Mouse (Mus musculus): ENCODE measurements around the gene Agbl5. TPM values are rescaled to one million over a fixed set of nuclear protein-coding genes. Genes with fewer than 3 reads are reported as not detected.

Gene Agbl5
- polyA plus RNA-seq, 1 experiment from 2014 or later = 21.1 TPM

- H3K4me2 ChIP-seq = no peak overlapping the region
- no peaks in the 10 kb centered on the region for H3K27me3 ChIP-seq (replicated peaks)
- H3K9ac ChIP-seq (replicated peaks) = no peak overlapping the region
- no peak overlapping the region for H3K4me3 ChIP-seq (replicated peaks)
- 92% methylated on average over 6 of the region's 6 CpGs for WGBS
- no peaks in the 10 kb centered on the region for H3K36me3 ChIP-seq
- H3K9me3 ChIP-seq (replicated peaks) = no peaks in the 10 kb centered on the region
- H3K4me1 ChIP-seq = peaks cover 35% of the 10 kb centered on the region
- ATAC-seq (ENCODE audit: low FRiP score) = no peak
- H3K27ac ChIP-seq (replicated peaks) = no peak overlapping the region
Observed at GRCm38 (mm10) chr5:30923119-30923518, 34.6 kb downstream of the Agbl5 start.

GRCm38 (mm10) chr5:30924614-30925013 lies 36.1 kb downstream of the Agbl5 start:
- no peak overlapping the region for H3K9ac ChIP-seq (replicated peaks)
- ATAC-seq (ENCODE audit: low FRiP score) = no peak
- H3K27me3 ChIP-seq (replicated peaks) = no peaks in the 10 kb centered on the region
- H3K27ac ChIP-seq (replicated peaks) = no peak overlapping the region
- no peaks in the 10 kb centered on the region for H3K36me3 ChIP-seq
- no peak overlapping the region for H3K4me2 ChIP-seq
- 76% methylated on average over 8 of the region's 8 CpGs for WGBS
- H3K4me3 ChIP-seq (replicated peaks) = no peak overlapping the region
- no peaks in the 10 kb centered on the region for H3K9me3 ChIP-seq (replicated peaks)
- peaks cover 37% of the 10 kb centered on the region for H3K4me1 ChIP-seq

GRCm38 (mm10) chr5:30925217-30925616 lies 36.7 kb downstream of the Agbl5 start:
- no peak overlapping the region for H3K4me2 ChIP-seq
- H3K4me3 ChIP-seq (replicated peaks) = no peak overlapping the region
- H3K27me3 ChIP-seq (replicated peaks) = no peaks in the 10 kb centered on the region
- no peaks in the 10 kb centered on the region for H3K9me3 ChIP-seq (replicated peaks)
- no peak overlapping the region for H3K9ac ChIP-seq (replicated peaks)
- H3K4me1 ChIP-seq = peaks cover 33% of the 10 kb centered on the region
- no peak for ATAC-seq (ENCODE audit: low FRiP score)
- 92% methylated on average over 5 of the region's 5 CpGs for WGBS
- no peak overlapping the region for H3K27ac ChIP-seq (replicated peaks)
- no peaks in the 10 kb centered on the region for H3K36me3 ChIP-seq

- Histone ChIP-seq H3K36me3 (no peaks in the 10 kb centered on the region), H3K4me1 (peaks cover 25% of the 10 kb centered on the region), H3K4me3 (replicated peaks) (no peak overlapping the region), H3K27me3 (replicated peaks) (no peaks in the 10 kb centered on the region), H3K27ac (replicated peaks) (no peak overlapping the region), H3K4me2 (no peak overlapping the region), H3K9me3 (replicated peaks) (no peaks in the 10 kb centered on the region), H3K9ac (replicated peaks) (no peak overlapping the region)
- ATAC-seq (ENCODE audit: low FRiP score) = no peak
- 91% methylated on average over 2 of the region's 2 CpGs for WGBS
Observed at GRCm38 (mm10) chr5:30926073-30926472, 37.6 kb downstream of the Agbl5 start.

- no peaks in the 10 kb centered on the region for H3K9me3 ChIP-seq (replicated peaks)
- no peak overlapping the region for H3K27ac ChIP-seq (replicated peaks)
- peaks cover 4% of the 10 kb centered on the region; the same call in 1 of the 2 replicates for H3K36me3 ChIP-seq
- peak overlapping the region; percentile 10; the same call in 1 of the 2 replicates for H3K4me3 ChIP-seq (replicated peaks)
- H3K4me1 ChIP-seq = 0 out of 2 replicates have a peak, but pooled peaks cover 8% of the 10 kb centered on the region
- WGBS = 41% methylated on average over 7 of the region's 7 CpGs
- H3K27me3 ChIP-seq (replicated peaks) = no peaks in the 10 kb centered on the region
- ATAC-seq (ENCODE audit: low FRiP score) = peak; percentile 77
- peak overlapping the region; percentile 20; the same call in 1 of the 2 replicates for H3K9ac ChIP-seq (replicated peaks)
- peak overlapping the region; percentile 46 for H3K4me2 ChIP-seq
Observed at GRCm38 (mm10) chr5:30927945-30928529, 39.5 kb downstream of the Agbl5 start.

GRCm38 (mm10) chr5:30930121-30930520 lies 41.6 kb downstream of the Agbl5 start:
- Histone ChIP-seq H3K9ac (replicated peaks) (no peak overlapping the region), H3K36me3 (peaks cover 14% of the 10 kb centered on the region; the same call in 1 of the 2 replicates), H3K4me2 (no peak overlapping the region), H3K9me3 (replicated peaks) (no peaks in the 10 kb centered on the region), H3K4me1 (0 out of 2 replicates have a peak, but pooled peaks cover 8% of the 10 kb centered on the region), H3K4me3 (replicated peaks) (no peak overlapping the region), H3K27me3 (replicated peaks) (no peaks in the 10 kb centered on the region), H3K27ac (replicated peaks) (no peak overlapping the region)
- ATAC-seq (ENCODE audit: low FRiP score) = no peak
- 43% methylated on average over 4 of the region's 4 CpGs for WGBS

- Histone ChIP-seq H3K27me3 (replicated peaks) (no peaks in the 10 kb centered on the region), H3K4me2 (no peak overlapping the region), H3K9me3 (replicated peaks) (no peaks in the 10 kb centered on the region), H3K4me3 (replicated peaks) (no peak overlapping the region), H3K27ac (replicated peaks) (no peak overlapping the region), H3K36me3 (peaks cover 14% of the 10 kb centered on the region; the same call in 1 of the 2 replicates), H3K9ac (replicated peaks) (no peak overlapping the region), H3K4me1 (0 out of 2 replicates have a peak, but pooled peaks cover 8% of the 10 kb centered on the region)
- no peak for ATAC-seq (ENCODE audit: low FRiP score)
- WGBS = 84% methylated on average over 6 of the region's 6 CpGs
Observed at GRCm38 (mm10) chr5:30930846-30931245, 42.4 kb downstream of the Agbl5 start.

- ATAC-seq (ENCODE audit: low FRiP score) = no peak
- 89% methylated on average over 4 of the region's 4 CpGs for WGBS
- no peak overlapping the region for H3K4me2 ChIP-seq
- no peak overlapping the region for H3K4me3 ChIP-seq (replicated peaks)
- H3K27ac ChIP-seq (replicated peaks) = no peak overlapping the region
- no peak overlapping the region for H3K9ac ChIP-seq (replicated peaks)
- no peaks in the 10 kb centered on the region for H3K27me3 ChIP-seq (replicated peaks)
- peaks cover 14% of the 10 kb centered on the region; the same call in 1 of the 2 replicates for H3K36me3 ChIP-seq
- no peaks in the 10 kb centered on the region for H3K9me3 ChIP-seq (replicated peaks)
- 0 out of 2 replicates have a peak, but pooled peaks cover 8% of the 10 kb centered on the region for H3K4me1 ChIP-seq
Observed at GRCm38 (mm10) chr5:30931378-30931777, 42.9 kb downstream of the Agbl5 start.

GRCm38 (mm10) chr5:30933705-30934104 lies 45.2 kb downstream of the Agbl5 start:
- WGBS = 73% methylated on average over 5 of the region's 5 CpGs
- Histone ChIP-seq H3K27ac (replicated peaks) (no peak overlapping the region), H3K4me1 (no peaks in the 10 kb centered on the region), H3K36me3 (peaks cover 14% of the 10 kb centered on the region; the same call in 1 of the 2 replicates), H3K9me3 (replicated peaks) (no peaks in the 10 kb centered on the region), H3K9ac (replicated peaks) (no peak overlapping the region), H3K27me3 (replicated peaks) (no peaks in the 10 kb centered on the region), H3K4me2 (no peak overlapping the region), H3K4me3 (replicated peaks) (no peak overlapping the region)
- ATAC-seq (ENCODE audit: low FRiP score) = no peak

GRCm38 (mm10) chr5:30934725-30935461 lies 46.4 kb downstream of the Agbl5 start:
- no peak overlapping the region for H3K4me2 ChIP-seq
- 92% methylated on average over 5 of the region's 5 CpGs for WGBS
- no peak for ATAC-seq (ENCODE audit: low FRiP score)
- no peaks in the 10 kb centered on the region for H3K9me3 ChIP-seq (replicated peaks)
- no peak overlapping the region for H3K4me3 ChIP-seq (replicated peaks)
- H3K36me3 ChIP-seq = peaks cover 14% of the 10 kb centered on the region; the same call in 1 of the 2 replicates
- H3K27me3 ChIP-seq (replicated peaks) = no peaks in the 10 kb centered on the region
- H3K9ac ChIP-seq (replicated peaks) = no peak overlapping the region
- H3K4me1 ChIP-seq = no peaks in the 10 kb centered on the region
- H3K27ac ChIP-seq (replicated peaks) = no peak overlapping the region

- H3K36me3 ChIP-seq = no peaks in the 10 kb centered on the region
- no peaks in the 10 kb centered on the region; the same call in 1 of the 2 replicates for H3K27me3 ChIP-seq (replicated peaks)
- H3K27ac ChIP-seq (replicated peaks) = no peak overlapping the region
- no peaks in the 10 kb centered on the region for H3K9me3 ChIP-seq (replicated peaks)
- no peak overlapping the region for H3K4me3 ChIP-seq (replicated peaks)
- WGBS = 90% methylated on average over 2 of the region's 2 CpGs
- H3K4me2 ChIP-seq = no peak overlapping the region
- no peak overlapping the region for H3K9ac ChIP-seq (replicated peaks)
- no peak for ATAC-seq (ENCODE audit: low FRiP score)
- H3K4me1 ChIP-seq = peaks cover 14% of the 10 kb centered on the region
Observed at GRCm38 (mm10) chr5:30943004-30943403, 54.5 kb downstream of the Agbl5 start.

GRCm38 (mm10) chr5:30944344-30944743 lies 55.9 kb downstream of the Agbl5 start:
- Histone ChIP-seq H3K9me3 (replicated peaks) (no peaks in the 10 kb centered on the region), H3K27ac (replicated peaks) (no peak overlapping the region), H3K36me3 (no peaks in the 10 kb centered on the region), H3K27me3 (replicated peaks) (no peaks in the 10 kb centered on the region; the same call in 1 of the 2 replicates), H3K4me1 (peaks cover 21% of the 10 kb centered on the region), H3K4me2 (peak overlapping the region; percentile 93), H3K4me3 (replicated peaks) (peak overlapping the region; percentile 63), H3K9ac (replicated peaks) (no peak overlapping the region)
- 92% methylated on average over 6 of the region's 6 CpGs for WGBS
- ATAC-seq (ENCODE audit: low FRiP score) = no peak
